Comparison of ENCODE assay signal across 9 mouse cellular contexts in genomic region chr7:65156514-65156911, GRCm38 (mm10). TPM values are rescaled to one million over a fixed set of nuclear protein-coding genes. Genes with fewer than 3 reads are reported as not detected.
A peak's percentile ranks its signal among the peaks of the same experiment; 100 is the strongest.
DNase-seq lines count a peak whose midpoint lies in the region; ATAC-seq lines count a peak whose summit lies in the region.
"Had no signal": no experiment of that assay in that cellular context is flagged by ENCODE, and none has a peak within 500 bp of the region (broad histone marks: within the 10 kb centered on the region; RNA-seq: fewer than 3 reads in every experiment).

Gene Fam189a1 (minus strand): TSS chr7:65156570.

- peak; percentile 79; the same call in 1 of the 2 replicates for ATAC-seq in embryonic facial prominence, embryonic 11.5 days (replicated peaks; ENCODE audit: insufficient number of reproducible peaks, low FRiP score, low TSS enrichment, low read depth)
- ATAC-seq in hindbrain, embryonic 12.5 days (ENCODE audit: low FRiP score), result peak; percentile 76; the same call in 1 of the 2 replicates
- ATAC-seq in limb, embryonic 12.5 days (ENCODE audit: insufficient number of reproducible peaks, insufficient read depth, low FRiP score, low TSS enrichment, low read depth), result 0 out of 2 replicates have a peak, but pooled peaks have one; percentile 60
- no peak; the same call in none of the 2 replicates for ATAC-seq in neural tube, embryonic 13.5 days (ENCODE audit: low read depth)
- ATAC-seq in monocyte, adult 5-6 weeks (replicated peaks; ENCODE audit: insufficient number of reproducible peaks, low FRiP score, low TSS enrichment, poor library complexity, severe bottlenecking), result no peak

- no peak within 1 kb of the TSS for H3K27ac ChIP-seq in embryonic facial prominence, embryonic 11.5 days (replicated peaks; ENCODE audit: low read depth, low read length)
- peak within 1 kb of the TSS; percentile 85 for H3K27ac ChIP-seq in hindbrain, embryonic 12.5 days
- H3K27ac ChIP-seq in limb, embryonic 12.5 days, result 0 out of 2 replicates have a peak within 1 kb of the TSS, but pooled peaks have one; percentile 17
- H3K27ac ChIP-seq in neural tube, embryonic 13.5 days (replicated peaks), result peak within 1 kb of the TSS; percentile 91

- peak; percentile 21 to 26 for DNase-seq in gastrocnemius, postnatal 4 days (ENCODE audit: low spot score in 2 of 2)
- no peak for DNase-seq in gastrocnemius, adult 18-20 months (ENCODE audit: low spot score)
- peak; percentile 62 for DNase-seq in Muller cell, postnatal 12 days (ENCODE audit: inconsistent ontology term)
- DNase-seq in embryonic facial prominence, embryonic 11.5 days (ENCODE audit: low spot score), result peak; percentile 55

- no peaks in the 10 kb centered on the region; the same call in 1 of the 2 replicates for H3K4me1 ChIP-seq in embryonic facial prominence, embryonic 11.5 days (ENCODE audit: control insufficient read depth, insufficient read depth, low read length)
- H3K4me1 ChIP-seq in hindbrain, embryonic 12.5 days, result peaks cover 20% of the 10 kb centered on the region
- peaks cover 12% of the 10 kb centered on the region; the same call in 1 of the 2 replicates for H3K4me1 ChIP-seq in limb, embryonic 12.5 days (replicated peaks)
- peaks cover 26% of the 10 kb centered on the region for H3K4me1 ChIP-seq in neural tube, embryonic 13.5 days (replicated peaks)

- H3K4me2 ChIP-seq in embryonic facial prominence, embryonic 11.5 days (ENCODE audit: low read depth, low read length), result peak within 1 kb of the TSS; percentile 100
- H3K4me2 ChIP-seq in hindbrain, embryonic 12.5 days (replicated peaks), result peak within 1 kb of the TSS; percentile 96
- H3K4me2 ChIP-seq in limb, embryonic 12.5 days, result peak within 1 kb of the TSS; percentile 98
- peak within 1 kb of the TSS; percentile 98 for H3K4me2 ChIP-seq in neural tube, embryonic 13.5 days

- H3K4me3 ChIP-seq in embryonic facial prominence, embryonic 11.5 days (ENCODE audit: low read depth, low read length), result peak within 1 kb of the TSS; percentile 64
- peak within 1 kb of the TSS; percentile 72 for H3K4me3 ChIP-seq in hindbrain, embryonic 12.5 days
- H3K4me3 ChIP-seq in limb, embryonic 12.5 days (replicated peaks), result peak within 1 kb of the TSS; percentile 71
- peak within 1 kb of the TSS; percentile 73 for H3K4me3 ChIP-seq in neural tube, embryonic 13.5 days

- peak within 1 kb of the TSS; percentile 62 for H3K9ac ChIP-seq in embryonic facial prominence, embryonic 11.5 days (replicated peaks; ENCODE audit: low read length)
- peak within 1 kb of the TSS; percentile 83 for H3K9ac ChIP-seq in hindbrain, embryonic 12.5 days
- H3K9ac ChIP-seq in limb, embryonic 12.5 days (replicated peaks), result peak within 1 kb of the TSS; percentile 75
- H3K9ac ChIP-seq in neural tube, embryonic 13.5 days, result peak within 1 kb of the TSS; percentile 84

- under 1% methylated on average over 33 of the region's 50 CpGs for WGBS in embryonic facial prominence, embryonic 11.5 days
- WGBS in hindbrain, embryonic 12.5 days, result under 1% methylated on average over 29 of the region's 50 CpGs
- WGBS in limb, embryonic 12.5 days, result under 1% methylated on average over 26 of the region's 50 CpGs
- WGBS in neural tube, embryonic 13.5 days, result under 1% methylated on average over 50 of the region's 50 CpGs

- no peaks in the 10 kb centered on the region for H3K9me3 ChIP-seq in embryonic facial prominence, embryonic 11.5 days (replicated peaks; ENCODE audit: control insufficient read depth, low read length)
- H3K9me3 ChIP-seq in hindbrain, embryonic 12.5 days (replicated peaks), result no peaks in the 10 kb centered on the region
- H3K9me3 ChIP-seq in limb, embryonic 12.5 days, result no peaks in the 10 kb centered on the region
- H3K9me3 ChIP-seq in neural tube, embryonic 13.5 days, result no peaks in the 10 kb centered on the region

- H3K27me3 ChIP-seq in embryonic facial prominence, embryonic 11.5 days (ENCODE audit: control insufficient read depth, insufficient read depth, low read length), result peaks cover 24% of the 10 kb centered on the region
- peaks cover 25% of the 10 kb centered on the region for H3K27me3 ChIP-seq in hindbrain, embryonic 12.5 days
- peaks cover 59% of the 10 kb centered on the region for H3K27me3 ChIP-seq in limb, embryonic 12.5 days
- H3K27me3 ChIP-seq in neural tube, embryonic 13.5 days, result peaks cover 33% of the 10 kb centered on the region
- H3K27me3 ChIP-seq: CH12.LX had no signal

- H3K36me3 ChIP-seq in embryonic facial prominence, embryonic 11.5 days (replicated peaks; ENCODE audit: control insufficient read depth, insufficient read depth, low read depth, low read length), result no peaks in the 10 kb centered on the region
- no peaks in the 10 kb centered on the region for H3K36me3 ChIP-seq in hindbrain, embryonic 12.5 days
- H3K36me3 ChIP-seq in limb, embryonic 12.5 days, result no peaks in the 10 kb centered on the region
- H3K36me3 ChIP-seq in neural tube, embryonic 13.5 days, result no peaks in the 10 kb centered on the region

RNA-seq across cellular contexts. Expression of gene Fam189a1, which starts in this region (rescaled TPM):
- total RNA-seq in gastrocnemius, postnatal 4 days (2021), result under 1 TPM; 0.34 to 0.41 TPM
- under 1 TPM in 1 of 2 experiments, not detected in 1; 0.17 TPM for total RNA-seq in gastrocnemius, adult 18-20 months (2021)
- polyA plus RNA-seq in embryonic facial prominence, embryonic 11.5 days (2014; fragmentation: Nextera tagmentation; extraction: Ambion mirVana), result 0.88 and 1.2 TPM in 2 replicates
- 4.4 and 7.7 TPM in 2 replicates for polyA plus RNA-seq in hindbrain, embryonic 12.5 days (2016; fragmentation: Nextera tagmentation; extraction: Ambion mirVana)
- polyA plus RNA-seq in limb, embryonic 12.5 days (2016; fragmentation: Nextera tagmentation; extraction: Ambion mirVana), result 1.6 and 2.0 TPM in 2 replicates
- polyA plus RNA-seq in neural tube, embryonic 13.5 days (2015; fragmentation: Nextera tagmentation; extraction: Ambion mirVana), result 9.4 and 10.8 TPM in 2 replicates
- not detected in 3 replicates for total RNA-seq in monocyte, adult 5-6 weeks (2017)
- total RNA-seq: CH12.LX had no signal

Comparison
In these comparisons a context has a peak if more than half of its experiments do, and no peak if none do; other contexts are left out.
1. Peak in DNase-seq in gastrocnemius, postnatal 4 days; RNA of the gene not detected or under 1 TPM.
2. ATAC-seq: peak in embryonic facial prominence, embryonic 11.5 days (single experiment), hindbrain, embryonic 12.5 days (single experiment) and limb, embryonic 12.5 days (single experiment); none in neural tube, embryonic 13.5 days (single experiment) and monocyte, adult 5-6 weeks (single experiment).
3. Peak in every context shown above with its lines, with median percentiles within 50 percentile points of each other: H3K4me2 ChIP-seq, H3K4me3 ChIP-seq and H3K9ac ChIP-seq.